Mouse (Mus musculus) heart, postnatal 0 days (tissue): ENCODE data around the gene Tcl1b1.

Experiments used
- CTCF ChIP-seq: IDR thresholded peaks from 2 replicates; pipeline ENCODE4 v1.5.1; 2016; ENCODE audit warnings: antibody characterized with exemption, control low read depth, low read depth
- EP300 ChIP-seq: IDR thresholded peaks from 2 replicates; pipeline ENCODE4 v1.6.1; 2016; ENCODE audit warnings: antibody characterized with exemption, low read depth

- TF ChIP-seq CTCF (no peak), EP300 (no peak)
These were observed 47.0 kb upstream of the Tcl1b1 start for GRCm38 (mm10) chr12:105112321-105112988.
